Mouse (Mus musculus): ENCODE data around the gene Srgap1.

The Srgap1 gene

DNA sequence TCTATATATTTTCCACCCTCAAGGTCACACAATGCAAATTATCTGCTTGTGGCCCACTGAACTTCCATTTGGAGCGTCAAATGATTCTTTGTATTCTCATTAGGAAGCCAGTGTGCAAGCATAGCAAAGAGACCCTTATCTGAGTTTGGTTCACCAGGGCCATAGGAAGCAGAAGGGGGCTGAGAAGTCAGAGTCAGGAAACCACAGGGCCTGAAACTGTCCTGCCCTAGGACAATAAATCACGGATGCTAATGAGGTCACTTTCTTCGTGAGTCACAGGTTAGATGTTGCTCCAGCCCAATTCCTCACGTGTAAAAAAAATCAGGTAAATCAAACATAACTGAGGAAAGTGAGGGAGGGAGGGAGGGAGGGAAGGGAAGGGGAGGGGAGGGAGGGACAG is 85.1 kb downstream of the Srgap1 start:
- no peak for DNase-seq (ENCODE audit: low spot score in 2 of 2)

DNA sequence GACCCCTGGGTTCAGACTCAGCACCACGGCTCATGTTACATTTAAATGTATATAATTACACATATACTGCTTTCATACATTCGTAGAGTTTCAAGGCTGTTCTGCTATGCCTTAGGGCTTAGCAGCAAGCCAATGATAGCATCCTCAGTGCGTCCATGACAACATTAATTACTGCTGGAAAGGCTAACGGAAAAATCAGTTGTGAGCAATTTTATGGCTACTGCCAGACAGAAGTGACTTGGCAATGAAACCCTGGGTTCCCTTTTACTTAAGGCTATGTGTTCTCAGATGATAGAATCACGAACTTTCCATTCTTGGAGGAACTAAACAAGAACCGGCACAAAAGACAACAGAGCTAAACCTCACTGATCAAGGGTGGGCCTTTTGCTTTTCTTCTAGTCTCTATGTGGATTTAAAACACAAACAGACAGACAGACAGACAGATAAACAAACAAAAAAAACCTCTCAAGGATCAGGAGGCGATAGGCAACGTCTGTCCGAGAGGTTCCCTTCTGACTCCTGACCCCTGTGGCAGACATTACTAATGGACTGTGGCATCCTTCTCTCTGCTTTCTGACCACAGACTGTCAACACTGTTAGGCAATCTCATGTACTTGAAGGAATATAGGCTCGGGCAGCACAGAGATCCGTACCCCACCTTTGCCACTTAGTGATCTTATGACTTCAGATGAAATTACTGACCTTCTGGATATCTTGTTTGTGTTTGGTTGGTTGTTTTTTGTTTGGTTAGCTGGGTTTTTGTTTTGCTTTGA is 85.8 kb downstream of the Srgap1 start:
- DNase-seq (ENCODE audit: low spot score in 2 of 2), result no peak

DNA sequence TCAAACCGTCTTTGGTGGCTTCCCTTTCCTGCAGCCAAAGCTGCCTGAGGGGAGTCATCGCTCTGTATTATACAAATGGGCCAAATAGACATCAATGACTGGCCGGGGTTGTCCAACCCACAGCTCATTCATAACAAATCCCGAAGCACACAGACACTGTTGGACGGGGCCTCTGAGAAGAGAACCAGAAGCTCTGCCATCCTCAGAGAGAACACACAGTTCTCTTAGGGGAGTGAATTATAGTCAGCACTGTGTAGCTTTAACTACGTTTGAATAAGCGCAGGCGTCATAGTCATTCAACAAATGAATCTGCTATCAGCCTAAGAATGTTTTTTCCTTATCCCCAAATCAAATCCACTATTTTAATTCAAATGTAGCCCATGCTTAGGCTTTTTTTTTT is 88.4 kb downstream of the Srgap1 start:
- no peak for DNase-seq (ENCODE audit: low spot score in 2 of 2)

DNA sequence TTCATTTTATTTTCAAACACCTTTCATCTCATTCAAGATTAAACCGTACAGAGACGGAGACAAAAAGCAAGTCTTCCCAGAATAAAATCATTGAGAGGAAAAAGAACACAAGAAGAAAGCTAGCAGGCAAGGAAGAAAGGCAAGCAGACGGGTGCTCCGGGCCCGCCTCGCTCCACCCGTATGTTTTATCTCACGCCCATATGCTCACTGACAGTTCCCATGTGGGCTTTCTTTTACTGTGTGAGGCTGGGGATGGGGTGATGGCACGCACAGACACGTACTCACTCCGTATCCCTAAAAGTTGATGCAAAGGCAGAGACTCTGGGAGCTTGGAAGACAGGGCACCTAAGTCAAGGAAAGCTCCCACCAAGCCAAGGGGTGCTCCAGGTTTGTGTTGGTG is 90.6 kb downstream of the Srgap1 start:
- DNase-seq (ENCODE audit: low spot score in 2 of 2), result no peak

DNA sequence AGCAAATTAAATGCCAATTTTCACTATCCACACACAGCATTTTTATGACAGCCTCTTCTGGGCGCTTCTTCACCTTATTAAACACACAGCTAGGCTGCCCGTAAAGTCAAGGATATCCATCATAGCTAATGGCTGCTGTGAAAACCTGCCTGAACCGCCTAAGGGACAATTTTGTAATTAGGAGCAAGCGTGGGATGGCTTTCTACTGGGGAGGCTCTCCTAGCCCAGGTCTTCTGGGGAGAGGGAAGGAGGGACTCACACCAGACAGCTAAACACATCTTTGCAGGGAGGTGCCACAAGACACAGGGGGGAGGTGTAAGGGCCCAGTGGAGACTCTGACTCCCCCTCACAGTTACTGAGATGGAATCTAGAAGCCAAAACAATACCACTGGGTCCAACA is 91.4 kb downstream of the Srgap1 start:
- DNase-seq (ENCODE audit: low spot score in 2 of 2), result no peak

DNA sequence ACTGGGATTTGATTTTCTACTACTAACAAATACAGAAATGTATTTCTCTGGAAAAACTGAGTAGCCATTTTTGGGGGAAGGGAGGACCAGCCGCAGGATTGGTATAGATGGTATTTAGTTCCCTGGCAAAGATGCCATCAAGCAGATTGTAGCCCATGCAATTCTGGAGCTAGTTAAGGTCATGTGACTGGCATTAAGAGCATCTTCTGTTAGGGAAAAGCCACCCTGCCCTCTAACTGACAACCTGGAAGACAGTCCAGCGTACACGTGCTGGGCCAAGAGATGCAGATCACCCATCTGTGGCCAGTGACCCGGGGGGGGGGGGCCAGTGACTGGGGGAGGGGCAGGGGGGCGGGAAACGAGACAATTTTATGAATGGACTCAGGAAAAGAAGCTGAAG is 92.2 kb downstream of the Srgap1 start:
- DNase-seq (ENCODE audit: low spot score in 2 of 2), result no peak

DNA sequence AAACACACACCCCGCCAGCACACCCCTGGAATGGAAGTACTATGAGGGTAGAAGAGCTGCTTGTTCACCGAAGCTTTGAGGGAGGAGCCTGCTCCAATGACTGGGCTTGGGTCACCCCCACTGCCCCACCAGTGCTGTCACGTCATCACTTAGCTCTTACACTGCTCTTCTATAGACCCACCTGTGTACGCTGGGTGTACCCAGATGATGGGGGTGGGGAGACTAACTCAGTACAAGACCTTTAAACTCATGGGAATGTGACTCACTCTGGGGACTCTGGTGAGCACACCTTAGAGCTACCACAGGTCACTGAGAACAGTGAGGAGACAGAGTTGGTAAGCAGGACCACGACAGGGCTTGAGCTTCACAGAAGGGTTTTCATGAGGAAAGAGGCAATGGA is 94.1 kb downstream of the Srgap1 start:
- DNase-seq (ENCODE audit: low spot score in 2 of 2), result no peak

DNA sequence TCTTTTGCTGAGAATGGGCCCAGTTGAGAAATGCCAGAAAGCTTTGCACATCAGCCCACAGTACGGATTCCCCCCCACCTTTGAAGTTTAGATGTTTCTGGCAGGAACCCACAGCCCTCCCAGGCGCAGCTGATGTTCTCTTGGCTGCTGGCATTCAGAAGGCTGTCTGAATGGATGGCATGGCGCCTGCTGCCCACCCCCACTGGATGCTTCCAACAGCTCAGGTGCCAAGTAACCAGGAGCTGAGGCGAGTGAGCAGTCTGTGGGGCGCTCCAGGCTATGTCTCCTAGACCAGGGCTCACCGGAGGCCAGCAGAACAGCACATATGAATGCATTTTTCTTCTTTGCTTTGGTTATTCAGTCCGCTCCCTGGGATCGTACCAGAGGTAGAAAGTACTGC is 100.9 kb downstream of the Srgap1 start:
- no peak for DNase-seq (ENCODE audit: low spot score in 2 of 2)

DNA sequence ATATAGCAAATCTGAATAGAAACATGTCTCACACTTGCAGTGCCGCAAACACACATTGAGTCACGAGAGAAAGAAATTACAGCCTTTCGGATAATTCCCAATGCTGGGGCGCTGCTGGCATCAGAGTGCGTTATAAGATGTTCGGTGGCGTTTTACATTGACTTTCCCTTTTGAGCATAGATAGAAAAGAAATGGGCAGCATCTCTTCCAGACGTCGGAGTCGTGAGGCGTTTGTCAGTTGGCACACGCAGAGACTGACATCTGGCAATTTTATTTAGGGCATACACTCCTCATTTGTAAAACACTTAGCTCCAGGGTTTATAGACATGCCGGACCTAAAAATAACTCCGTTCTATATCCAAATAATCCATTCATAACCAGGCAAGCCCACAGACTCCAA is 115.2 kb downstream of the Srgap1 start:
- no peak for DNase-seq (ENCODE audit: low spot score in 2 of 2)

DNA sequence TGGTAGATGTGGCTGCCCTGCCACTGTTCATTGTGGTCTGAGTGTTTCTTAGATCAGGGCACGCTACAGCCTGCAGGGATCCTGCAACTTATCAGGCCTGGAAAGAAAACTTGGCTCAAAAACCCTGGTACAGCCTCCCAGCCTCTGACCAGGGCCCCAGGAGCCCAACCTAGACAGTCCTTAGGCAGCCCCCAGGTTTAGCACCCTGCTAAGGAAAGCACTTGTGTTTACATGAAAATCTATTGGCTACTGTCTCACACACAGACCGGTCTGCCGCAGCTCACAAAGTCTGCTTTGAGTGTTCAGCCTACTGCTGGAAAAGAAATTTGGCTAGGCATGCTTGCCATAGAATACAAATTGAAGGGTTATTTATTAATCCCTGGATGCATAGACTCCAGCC is 121.0 kb downstream of the Srgap1 start:
- DNase-seq (ENCODE audit: low spot score in 2 of 2), result no peak

DNA sequence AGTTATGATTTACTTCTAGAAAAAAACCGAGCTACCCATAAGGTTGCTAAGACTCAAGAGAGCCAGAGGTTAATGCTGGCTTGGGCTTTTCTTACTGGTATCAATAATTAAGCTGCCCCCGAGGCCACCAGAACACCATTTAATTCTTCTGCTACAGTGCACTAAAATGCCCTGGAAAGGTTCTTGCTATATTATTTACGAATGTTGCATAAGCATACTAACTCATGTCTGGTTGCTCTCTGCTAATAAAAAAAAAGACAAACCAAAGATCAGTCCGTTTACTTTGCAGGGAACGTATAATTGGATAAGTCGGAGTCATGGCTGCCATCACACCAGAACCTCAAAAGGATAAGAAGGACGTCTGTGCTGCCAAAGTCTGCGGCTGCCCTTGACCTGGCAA is 128.1 kb downstream of the Srgap1 start:
- DNase-seq (ENCODE audit: low spot score in 2 of 2), result no peak

DNA sequence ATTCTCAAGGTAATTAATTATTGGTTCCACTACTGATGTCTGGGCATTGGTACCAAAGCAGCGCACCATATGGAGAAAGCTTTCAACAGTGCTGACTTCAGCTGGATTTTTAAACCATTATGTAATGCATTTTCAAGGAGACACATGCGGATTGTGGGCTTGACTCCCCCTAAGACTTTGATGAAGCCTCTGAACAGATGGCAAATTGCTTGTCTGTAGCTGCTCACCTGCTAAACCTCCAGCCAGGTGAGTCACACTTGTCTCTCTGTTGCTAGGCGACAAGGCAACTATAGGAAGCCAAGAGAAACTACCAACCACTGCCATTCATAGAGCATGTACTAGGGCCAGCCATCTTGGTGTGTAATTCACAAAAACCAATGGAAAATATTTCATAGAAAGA is 128.5 kb downstream of the Srgap1 start:
- DNase-seq (ENCODE audit: low spot score in 2 of 2), result no peak

DNA sequence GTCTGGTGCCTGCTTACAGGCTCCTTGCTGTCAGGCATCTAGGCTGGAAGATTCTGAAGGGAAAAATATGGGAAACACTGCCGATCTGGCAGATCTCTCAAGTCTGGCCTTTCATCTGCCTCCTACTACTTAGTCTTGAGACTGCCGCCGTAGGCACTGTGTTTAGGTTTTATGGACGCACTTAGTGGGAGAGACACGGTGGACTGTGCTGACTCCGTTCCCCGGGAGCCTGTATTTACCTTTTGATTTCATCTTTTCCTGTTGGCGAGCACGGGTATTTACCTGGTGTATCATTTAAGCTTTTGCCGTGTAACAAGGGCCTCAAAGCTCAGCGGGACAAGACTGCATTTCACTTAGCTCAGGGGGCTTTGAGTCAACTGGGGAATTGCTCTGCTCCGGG is 131.6 kb downstream of the Srgap1 start:
- no peak for DNase-seq (ENCODE audit: low spot score in 2 of 2)

DNA sequence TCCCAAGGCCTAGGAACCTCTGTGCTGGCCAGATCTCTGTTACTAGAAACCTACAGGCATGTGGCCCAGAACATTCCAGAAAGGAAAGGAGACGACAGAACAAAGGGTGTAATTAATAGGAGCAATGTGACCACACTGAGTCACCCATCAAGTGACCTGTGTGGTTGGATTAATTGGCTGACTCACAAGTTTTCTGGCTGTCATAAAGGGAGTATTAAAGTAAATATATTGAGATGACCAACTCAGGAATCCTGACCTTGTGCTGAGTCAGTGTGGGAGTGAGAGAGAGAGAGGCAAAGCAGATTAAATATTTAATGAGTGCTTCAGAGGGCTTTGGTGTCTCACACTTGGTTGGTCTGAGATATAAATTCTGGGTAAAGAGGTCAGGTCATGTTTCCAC is 143.0 kb downstream of the Srgap1 start:
- no peak for DNase-seq (ENCODE audit: low spot score in 2 of 2)

DNA sequence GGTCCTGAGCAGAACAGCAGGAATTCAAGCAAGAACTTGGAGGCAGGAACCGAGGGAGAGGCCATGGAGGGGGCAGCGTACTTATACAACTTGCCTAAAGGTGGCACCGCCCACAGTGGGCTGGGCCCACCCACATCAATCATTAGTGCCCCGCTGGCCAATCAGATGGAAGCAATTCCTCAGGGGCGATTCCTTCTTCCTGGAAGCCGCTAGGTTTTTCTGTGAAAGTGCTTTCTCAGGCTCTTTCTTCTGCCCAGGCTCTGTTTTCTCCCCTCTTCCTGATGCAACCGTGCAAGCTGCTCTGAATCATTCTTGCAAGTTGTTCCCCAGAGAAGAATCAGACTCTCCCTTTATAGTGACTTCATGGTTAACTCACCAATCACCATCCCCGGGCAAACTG is 144.5 kb downstream of the Srgap1 start:
- DNase-seq (ENCODE audit: low spot score in 2 of 2), result no peak

DNA sequence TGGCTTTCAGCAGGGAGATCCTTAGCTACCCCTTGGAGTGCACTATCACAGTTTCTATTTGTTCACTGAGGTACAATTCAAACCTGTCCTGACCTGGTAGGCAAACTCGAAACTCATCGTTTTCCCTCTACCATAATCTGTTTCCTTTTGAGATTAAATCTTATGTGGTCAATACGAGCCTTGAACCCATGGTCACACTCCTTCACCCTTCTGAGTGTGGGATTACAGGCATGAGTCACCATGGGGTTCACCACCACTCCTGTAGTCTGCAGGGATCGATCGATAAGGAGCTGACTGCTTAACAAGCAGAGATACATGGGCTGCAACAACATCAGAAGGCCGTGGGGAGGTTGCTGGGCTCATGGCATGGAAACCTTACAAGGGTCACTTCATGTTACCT is 146.3 kb downstream of the Srgap1 start:
- DNase-seq (ENCODE audit: low spot score in 2 of 2), result no peak

DNA sequence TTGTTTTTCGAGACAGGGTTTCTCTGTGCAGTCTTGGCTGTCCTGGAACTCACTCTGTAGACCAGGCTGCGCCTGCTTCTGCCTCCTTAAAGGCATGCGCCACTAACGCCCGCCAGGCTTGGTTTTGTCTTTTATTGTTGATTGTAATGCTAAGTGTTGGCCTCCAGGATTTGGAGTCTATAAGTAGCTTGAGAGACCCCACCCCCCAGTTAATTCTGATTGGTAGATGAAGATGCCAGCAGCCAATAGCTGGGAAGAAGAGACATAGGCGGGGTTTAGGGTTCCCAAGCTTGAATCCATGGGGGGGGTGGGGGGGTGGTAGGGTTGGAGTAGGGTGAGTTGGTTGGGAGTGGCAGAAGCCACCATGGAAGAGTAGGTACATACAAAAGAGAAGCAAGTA is 147.4 kb downstream of the Srgap1 start:
- DNase-seq (ENCODE audit: low spot score in 2 of 2), result no peak

DNA sequence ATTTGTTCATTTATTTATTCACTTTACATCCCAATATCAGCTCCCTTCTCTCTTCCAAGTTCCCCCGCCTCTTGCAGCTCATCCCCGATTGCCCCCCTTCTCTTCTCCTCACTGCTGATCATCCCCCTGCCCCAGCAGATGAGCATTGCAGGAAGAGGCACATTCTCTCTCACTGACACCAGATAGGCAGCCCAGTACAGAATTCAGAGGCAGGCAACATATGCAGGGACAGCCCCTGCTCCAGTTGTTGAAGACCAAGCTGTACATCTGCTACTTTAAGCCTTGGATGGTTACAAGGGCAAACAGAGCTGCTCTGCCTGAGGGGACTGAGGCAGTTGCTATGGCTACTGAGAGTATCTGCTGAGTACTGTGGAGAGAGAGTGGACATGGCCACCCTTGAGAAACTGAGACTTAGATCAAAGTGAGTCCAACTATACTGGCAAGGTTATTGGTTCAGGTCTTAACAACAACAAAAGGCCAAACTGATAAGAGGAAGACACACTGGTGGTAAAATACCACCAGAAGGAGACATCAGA is 149.2 kb downstream of the Srgap1 start:
- no peak for DNase-seq (ENCODE audit: low spot score in 2 of 2)

DNA sequence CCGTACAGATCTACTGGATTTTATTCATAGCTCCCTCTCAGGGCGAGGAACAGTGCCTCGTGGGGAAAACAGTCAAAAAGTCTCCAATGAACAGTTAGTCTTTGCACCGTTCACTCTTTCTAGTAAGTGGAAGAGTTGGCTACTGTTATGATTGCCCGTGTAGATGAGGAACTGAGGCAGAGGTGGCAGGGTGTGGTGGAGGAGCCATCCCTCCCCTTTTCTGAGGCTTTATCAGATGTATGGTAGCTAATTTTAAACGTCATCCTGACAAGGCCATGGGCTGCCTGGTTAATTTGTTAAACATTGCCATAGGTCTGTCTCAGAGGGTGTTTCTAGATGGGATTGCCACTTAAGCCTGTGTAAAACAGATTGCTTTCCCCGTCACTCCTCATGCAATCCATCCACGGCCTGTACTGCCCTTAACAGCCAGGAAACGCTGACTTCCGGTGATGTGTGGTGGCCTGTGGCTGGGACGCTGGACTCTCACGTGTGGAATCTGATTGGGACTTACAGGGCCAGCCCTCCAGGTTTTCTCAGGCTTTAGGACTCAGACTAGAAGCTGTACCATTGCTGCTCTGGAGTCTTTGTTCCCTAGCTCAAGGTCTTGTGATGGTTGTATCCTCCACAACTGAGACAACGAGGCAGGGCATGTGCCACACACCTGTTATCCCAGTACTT is 155.6 kb downstream of the Srgap1 start:
- DNase-seq (ENCODE audit: low spot score in 2 of 2), result no peak

DNA sequence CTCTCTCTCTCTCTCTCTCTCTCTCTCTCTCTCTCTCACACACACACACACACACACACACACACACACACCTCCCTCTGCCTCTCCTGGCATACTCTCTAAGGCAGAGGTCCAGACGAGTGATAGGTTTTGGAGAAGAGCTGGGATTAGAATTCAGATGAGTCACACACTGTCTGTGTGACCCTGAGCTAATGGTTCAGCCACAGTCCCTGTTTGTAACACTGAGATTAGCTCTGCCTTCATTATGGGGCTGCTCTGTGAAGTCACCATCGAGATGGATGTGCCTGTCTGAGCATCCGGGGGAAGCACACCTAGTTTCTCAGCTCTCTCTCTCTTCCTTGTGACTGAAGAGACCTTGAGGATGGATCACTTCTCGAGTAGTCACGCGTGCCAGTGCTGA is 157.1 kb downstream of the Srgap1 start:
- DNase-seq (ENCODE audit: low spot score in 2 of 2), result no peak

DNA sequence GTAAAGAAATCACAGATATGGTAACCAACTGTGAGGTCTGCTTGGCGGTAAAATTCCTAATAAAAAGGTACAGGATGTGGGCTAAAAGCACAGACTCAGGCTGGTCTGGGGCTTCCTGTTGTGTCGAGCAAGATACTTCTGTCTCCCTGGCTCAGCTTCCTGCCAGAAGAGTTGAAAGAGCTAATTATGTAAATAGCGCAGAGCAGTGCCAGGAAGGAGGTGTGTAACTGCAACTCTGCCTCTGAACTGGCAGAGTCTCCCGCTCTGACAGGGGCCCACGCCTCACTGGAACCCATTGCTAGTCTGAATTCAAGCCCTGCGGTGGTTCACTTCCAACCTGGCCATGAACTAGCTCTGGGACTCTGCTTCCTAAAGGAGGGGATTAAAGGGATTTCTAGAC is 160.3 kb downstream of the Srgap1 start:
- no peak for DNase-seq (ENCODE audit: low spot score in 2 of 2)

DNA sequence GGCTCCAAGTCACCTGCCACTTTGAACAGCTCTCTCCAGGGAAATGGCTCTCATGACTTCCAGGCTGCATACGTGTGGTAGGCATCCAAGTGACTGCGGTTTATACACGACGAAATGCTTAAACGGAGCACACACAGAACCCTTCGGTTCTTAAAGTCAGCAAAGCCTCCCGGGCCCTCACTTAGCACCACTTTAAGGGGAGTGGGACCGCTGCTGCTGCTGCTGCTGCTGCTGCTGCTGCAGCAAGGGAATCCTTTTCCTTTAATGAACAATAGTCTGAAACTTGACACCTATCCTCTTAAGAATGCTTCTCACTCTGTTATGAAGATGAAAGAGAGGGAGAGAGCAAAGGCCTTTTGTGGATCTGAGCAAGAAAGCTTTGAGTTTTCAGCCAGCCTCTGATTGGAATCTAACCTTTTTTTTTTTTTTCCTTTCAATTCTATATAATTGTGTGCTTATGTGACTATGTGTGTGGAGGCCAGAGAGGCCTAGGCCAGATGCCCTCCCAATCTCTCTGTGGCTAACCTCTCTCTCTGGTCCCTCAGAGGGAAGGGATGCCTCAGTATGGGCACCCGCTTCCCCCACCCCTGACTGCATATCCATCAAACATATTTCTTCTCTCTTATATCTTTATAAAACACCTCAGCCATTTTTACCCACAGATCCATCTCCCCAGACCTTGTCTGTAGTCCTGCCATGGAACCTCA is 161.4 kb downstream of the Srgap1 start:
- DNase-seq (ENCODE audit: low spot score in 2 of 2), result no peak

DNA sequence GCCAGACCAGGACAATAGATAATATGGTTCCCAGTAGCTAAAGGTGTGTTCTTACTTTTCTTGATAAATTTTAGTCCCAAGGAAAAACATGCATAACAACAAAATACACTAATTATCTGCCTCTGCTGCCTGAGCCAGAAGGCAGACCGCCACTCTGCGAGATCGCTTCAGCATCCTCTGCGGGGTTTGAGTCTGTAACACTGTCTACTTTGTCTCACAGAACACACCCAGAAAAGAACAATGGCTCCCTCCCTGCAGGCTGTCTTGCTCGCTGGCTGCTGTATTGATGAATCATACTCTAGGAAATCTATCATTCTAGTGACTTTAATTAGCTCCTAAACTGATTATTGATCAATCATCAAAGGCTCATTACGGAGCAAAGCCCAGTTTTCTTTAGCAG is 164.7 kb downstream of the Srgap1 start:
- DNase-seq (ENCODE audit: low spot score in 2 of 2), result no peak

Measured in spleen, postnatal 4 days (tissue).